Mouse (Mus musculus) activated CD4-positive, CD25-positive, alpha-beta regulatory T cell, adult 4 months (primary cell): ENCODE data around the gene Kcnj9. TPM values are rescaled to one million over a fixed set of nuclear protein-coding genes. Genes with fewer than 3 reads are reported as not detected.
A peak's percentile ranks its signal among the peaks of the same experiment; 100 is the strongest.

Experiments used
- ATAC-seq: one replicate; pipeline ENCODE4 v1.8.0; 2017
- polyA plus RNA-seq, 2 experiments: library from polyadenylated mRNA; unstranded; fragments of 100-300 nt; shearing (Covaris generic); gene quantifications; one replicate each; pipeline ENCODE4 v1.2.1; 2017

Kcnj9 gene
- polyA plus RNA-seq: under 1 TPM in 1 of 2 experiments, not detected in 1; 0.08 TPM

DNA sequence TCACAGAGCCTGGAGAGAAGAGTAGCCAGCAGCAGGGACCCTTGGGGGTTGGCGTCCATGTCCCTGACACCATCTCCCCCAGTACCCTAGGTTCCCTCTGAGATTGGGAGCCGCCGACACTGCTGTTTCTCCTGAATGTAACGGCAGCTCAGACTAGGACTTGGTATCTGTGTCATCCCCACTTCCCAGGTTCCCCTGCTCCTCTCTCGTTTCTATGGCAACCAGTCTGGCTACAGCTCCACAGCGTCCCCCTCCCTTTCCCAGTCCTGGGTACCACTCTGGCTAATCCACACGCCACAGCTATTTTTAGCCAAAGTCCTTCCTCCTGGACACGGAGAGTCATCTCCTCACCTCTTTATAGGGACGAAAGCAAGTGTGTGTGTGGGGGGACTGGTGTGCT lies at the start of gene Kcnj9:
Gene Kcnj9, minus strand, starts transcription at position 188 of the 400 bp plus-strand sequence.
- no peak for ATAC-seq

DNA sequence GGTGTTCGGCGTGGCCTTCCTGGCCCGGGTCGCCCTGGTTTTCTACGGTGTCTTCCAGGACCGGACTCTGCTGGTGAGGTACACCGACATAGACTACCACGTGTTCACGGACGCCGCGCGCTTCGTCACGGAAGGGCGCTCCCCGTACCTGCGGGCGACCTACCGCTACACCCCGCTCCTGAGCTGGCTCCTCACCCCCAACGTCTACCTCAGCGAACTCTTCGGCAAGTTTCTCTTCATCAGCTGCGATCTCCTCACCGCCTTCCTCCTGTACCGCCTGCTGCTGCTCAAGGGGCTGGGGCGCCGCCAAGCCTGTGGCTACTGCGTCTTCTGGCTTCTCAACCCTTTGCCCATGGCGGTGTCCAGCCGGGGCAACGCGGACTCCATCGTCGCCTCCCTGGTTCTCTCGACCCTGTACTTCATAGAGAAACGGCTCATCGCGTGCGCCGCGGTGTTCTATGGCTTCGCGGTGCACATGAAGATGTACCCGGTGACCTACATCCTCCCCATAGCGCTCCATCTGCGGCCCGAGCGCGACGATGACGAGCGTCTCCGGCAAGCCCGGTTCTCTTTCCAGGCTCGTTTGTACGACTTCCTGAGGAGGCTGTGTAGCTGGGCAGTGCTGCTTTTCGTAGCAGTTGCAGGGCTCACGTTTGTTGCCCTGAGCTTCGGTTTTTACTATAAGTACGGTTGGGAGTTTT lies 47.8 kb upstream of the Kcnj9 start:
- peak; percentile 40 for ATAC-seq

DNA sequence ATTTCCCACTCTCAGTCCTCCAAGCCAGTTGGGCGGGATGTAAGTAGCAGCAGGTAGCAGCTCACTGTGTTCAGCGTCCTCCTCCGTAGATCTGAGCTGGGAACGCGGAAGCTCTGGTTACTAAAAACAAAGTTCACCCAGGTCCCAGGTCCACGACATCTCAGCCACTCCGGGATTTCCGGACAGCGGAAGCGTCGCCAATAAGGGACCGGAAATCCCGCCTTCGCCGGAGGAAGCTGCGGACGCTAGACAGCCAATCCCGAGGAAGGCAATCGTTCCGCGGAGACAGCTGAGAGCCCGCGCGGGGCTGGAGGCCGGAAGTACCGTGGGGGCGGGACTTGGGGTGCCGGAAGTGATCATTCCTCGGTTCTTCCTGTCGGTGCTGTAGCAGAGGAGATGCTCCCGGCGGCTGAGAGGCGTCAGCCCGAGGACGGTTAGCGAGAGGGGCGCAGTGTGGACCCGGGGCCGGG lies 47.1 kb upstream of the Kcnj9 start, which contains the start of gene Pigm:
Gene Pigm, plus strand, starts transcription at position 349 of the 470 bp plus-strand sequence.
- ATAC-seq: peak; percentile 90

GRCm38 (mm10) chr1:172368768-172369418 lies 39.8 kb upstream of the Kcnj9 start:
- peak; percentile 97 for ATAC-seq

- ATAC-seq: no peak
These were observed 35.6 kb upstream of the Kcnj9 start for GRCm38 (mm10) chr1:172364684-172365083.

DNA sequence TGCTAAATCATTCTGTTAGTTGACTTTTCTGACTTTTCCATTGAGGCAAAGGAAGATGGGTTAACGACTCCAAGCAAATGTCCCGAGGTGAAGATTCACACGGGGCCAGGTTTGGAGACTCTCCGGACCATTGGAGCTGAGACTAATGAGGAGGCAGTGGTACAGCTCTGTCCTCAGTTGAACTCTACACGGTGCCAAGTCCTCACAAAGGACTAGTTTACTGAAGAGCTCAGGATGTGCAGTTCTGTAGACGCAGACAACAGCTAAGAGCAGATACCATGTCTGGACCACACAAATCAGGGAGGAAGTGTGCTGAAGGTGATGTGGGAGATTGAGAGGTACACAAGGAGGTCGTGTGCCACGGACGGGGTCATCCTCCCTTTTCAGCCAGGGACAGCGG lies 29.2 kb upstream of the Kcnj9 start:
- no peak for ATAC-seq

DNA sequence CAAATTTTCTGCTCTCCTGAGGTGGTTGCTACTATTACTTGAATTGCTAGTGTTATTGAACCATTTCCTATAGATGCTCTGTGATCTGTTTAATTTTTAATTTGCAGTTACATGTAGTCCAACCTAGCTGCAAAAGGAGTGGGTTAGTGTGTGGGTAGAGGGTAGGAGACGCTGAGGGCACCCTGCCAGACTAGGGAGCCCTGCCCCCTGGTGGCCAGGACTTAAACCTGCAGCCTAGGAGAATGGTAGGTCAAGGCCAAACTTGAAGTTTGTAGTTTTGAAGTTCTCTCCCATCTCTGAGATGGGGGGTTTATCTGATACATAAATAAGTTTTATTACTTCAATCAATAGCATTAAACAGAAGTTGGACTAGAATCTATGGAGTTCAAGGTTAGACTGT lies 28.4 kb upstream of the Kcnj9 start:
- ATAC-seq: peak; percentile 81

- no peak for ATAC-seq
These were observed 26.2 kb upstream of the Kcnj9 start for GRCm38 (mm10) chr1:172355336-172355735.

- ATAC-seq: no peak
These were observed 23.3 kb upstream of the Kcnj9 start for GRCm38 (mm10) chr1:172352453-172352852.

GRCm38 (mm10) chr1:172352001-172352400 lies 22.9 kb upstream of the Kcnj9 start:
- ATAC-seq: no peak

DNA sequence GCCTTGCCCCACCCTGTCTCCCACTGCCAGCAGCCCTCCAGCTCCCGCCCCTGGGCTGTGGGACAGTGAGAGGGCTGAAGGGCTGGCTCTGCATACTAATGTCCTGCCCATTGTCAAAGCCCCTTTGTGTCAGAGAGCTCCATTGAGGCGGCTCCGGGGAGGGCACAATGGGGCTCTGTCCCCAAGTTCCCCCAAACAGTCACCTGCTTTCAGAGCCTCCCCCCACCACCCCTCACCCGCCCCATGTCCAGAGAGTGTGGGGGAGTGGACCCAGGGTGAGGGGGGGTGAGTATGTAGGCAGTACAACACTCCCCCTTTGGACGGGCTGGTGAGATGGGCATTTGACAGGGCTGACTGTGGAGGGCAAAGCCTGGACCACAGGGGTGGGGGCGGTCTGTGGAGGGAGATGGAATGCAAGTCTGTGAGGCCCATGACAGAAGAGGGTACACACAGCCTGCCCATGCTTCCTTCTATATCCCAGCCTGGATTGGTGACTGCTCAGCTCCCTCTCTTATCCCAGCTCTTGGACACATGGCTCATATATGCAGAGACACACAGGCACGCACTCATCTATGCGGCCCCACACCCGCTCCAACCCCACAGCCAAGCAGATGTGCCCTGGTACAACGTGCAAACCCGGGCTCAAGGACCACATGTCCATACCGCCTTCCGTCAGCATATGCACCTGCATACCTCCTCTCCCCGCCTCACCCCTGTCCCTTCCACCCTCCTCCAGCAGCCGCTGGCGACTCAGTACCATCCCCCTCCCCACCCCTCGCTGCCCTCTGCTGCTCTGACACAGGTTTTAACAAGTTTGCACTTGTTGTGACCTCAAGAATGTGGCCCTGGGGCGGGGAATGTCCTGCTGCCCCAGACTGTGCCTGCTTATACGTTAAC lies 21.0 kb upstream of the Kcnj9 start:
- ATAC-seq: no peak

DNA sequence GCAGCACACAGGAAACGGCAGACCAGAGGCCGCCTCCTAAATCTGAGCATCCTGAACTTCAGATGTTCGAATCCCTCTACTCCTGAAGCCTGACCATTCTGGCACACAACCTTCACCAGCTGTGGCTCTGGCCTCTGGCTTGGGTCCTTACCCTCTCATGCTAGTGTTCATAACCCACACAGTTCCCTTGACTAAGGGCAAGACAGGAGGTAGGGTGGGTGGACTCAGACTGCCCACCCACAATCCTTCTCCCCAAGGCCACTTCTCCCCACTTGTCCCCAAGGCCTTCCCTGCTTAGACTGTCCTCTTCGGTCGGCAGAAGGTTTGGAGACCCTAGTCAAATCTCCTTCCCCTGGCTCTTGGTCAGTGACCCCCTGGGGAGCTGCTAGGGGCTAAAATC lies 20.4 kb upstream of the Kcnj9 start:
- no peak for ATAC-seq

DNA sequence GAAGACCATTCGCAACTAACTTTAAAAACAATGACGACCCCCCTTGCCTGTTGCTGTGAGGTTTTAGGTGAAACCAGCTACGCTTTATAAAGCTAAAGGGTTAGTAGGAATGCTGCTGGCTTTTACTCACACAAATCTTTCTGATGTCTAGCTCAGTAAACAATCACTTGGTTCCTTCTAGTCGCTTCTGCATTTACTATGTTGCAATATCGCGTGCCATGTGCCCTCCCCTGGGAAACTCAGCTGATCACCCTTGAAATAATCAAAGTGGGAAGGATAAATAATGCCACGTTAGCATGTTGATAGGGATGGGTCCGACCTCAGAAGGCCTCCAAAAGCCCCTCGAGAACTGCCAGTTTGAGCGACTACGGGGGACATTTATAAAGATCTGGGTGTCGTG lies 18.3 kb upstream of the Kcnj9 start:
- ATAC-seq: no peak

- no peak for ATAC-seq
These were observed 17.6 kb upstream of the Kcnj9 start for GRCm38 (mm10) chr1:172346707-172347106.

DNA sequence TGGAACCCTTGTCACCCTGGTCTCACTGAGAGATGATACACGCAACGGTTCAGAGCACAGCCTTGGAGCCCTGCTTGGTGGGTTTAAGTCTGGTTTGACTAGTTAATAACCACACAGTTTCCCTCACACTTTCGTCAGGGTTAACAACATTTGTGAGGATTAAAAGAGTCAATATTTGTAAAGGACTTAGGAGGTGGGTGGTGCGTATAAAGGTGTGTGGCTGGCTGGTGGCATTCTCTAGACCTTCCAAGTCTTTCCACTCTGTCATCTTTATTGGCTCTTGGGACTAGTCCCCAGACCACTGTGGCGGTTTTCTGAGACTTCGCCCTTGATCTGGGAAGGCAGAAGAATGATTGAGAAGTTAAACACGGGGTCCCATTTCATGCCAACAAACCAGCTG lies 15.7 kb upstream of the Kcnj9 start:
- ATAC-seq: no peak

GRCm38 (mm10) chr1:172343914-172344313 lies 14.8 kb upstream of the Kcnj9 start:
- ATAC-seq: no peak

DNA sequence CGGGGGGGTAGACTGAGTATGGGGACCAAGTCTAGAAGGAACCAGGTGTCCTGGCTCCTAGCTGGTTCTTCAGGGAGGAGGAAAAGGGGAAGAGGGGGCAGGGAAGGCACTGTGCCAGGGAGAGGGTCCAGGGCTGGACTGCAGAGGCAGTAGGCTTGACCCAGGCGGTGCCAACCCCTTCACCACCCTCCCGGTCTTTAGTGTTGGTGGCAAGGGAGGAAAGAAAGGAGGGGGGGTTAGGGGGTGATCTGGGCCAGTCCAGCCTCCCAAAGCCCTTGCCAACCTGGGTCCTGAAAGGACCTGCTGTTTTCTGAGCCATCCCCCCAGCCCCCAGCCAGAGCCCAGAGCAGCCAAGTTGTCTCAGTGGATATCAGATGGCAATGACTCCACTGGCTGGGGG lies 13.6 kb upstream of the Kcnj9 start:
- ATAC-seq: no peak

- no peak for ATAC-seq
These were observed 12.3 kb upstream of the Kcnj9 start for GRCm38 (mm10) chr1:172341386-172341785.

- ATAC-seq: peak; percentile 86
These were observed 11.7 kb upstream of the Kcnj9 start, which contains the start of gene Kcnj10 for GRCm38 (mm10) chr1:172340729-172341321. TSS of gene Kcnj10 (plus strand) at chr1:172341210.

DNA sequence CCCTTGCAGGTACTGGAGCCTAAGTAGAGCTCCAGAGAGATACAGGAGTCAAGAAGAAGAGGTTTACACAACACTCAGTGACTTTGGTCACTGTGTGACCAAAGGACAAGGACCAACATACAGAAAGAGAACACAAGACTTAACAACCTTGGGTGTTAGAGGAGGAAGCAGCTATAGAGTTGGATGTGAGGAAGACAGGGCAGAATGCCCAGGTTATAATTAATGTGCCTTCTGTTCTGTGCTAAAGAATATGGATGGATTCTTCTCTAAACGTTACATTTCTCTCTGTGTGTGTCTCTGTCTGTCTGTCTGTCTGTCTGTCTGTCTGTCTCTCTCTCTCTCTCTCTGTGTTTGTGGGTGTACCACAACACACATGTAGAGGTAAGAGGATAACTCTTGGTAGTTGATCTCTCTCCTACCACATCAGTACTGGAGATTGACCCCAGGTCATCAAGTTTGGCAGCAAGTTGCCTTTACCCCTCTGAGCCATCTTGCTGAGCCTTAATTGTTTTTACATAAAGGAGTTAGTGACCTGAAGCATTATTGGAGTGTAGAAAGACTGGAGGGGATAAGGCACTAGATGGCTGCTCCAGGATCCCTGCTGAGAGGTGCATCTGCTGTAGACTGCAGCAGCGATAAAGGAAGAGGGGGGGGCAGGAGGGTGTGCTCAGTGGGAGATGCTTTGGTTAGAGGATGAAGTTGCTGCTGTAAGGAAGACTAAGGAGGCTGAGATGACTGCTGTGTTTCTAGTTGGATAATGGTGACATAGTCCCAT lies 8.5 kb upstream of the Kcnj9 start:
- no peak for ATAC-seq

- no peak for ATAC-seq
These were observed 6.7 kb upstream of the Kcnj9 start for GRCm38 (mm10) chr1:172335804-172336203.

DNA sequence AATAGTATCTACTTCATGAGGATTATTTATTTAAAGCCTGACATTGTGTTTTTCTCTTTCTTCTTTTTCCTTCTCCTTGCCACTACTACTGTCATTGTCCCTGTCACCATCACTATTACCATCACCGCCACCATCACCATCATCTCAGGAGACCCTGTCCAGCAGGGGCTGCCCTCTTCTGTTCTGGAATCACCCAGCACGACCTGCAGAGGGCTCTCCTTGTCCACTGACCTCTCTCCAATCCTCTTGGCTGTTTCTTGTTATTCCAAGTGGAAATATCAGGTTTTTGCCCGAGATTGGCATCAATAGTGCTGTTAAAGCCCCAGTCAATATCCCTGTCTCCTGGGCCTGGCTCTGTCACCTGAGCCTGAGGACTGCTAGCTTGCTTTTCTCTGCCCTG lies 4.4 kb upstream of the Kcnj9 start:
- no peak for ATAC-seq
